Mouse (Mus musculus) spleen, postnatal 10 days (tissue): ENCODE results near the gene Mxd4.

Experiments used
- DNase-seq, 2 experiments: peaks; one replicate each; pipeline ENCODE4 v3.0.0; 2021 to 2022; ENCODE audit warnings: low spot score in 2 of 2

Gene Mxd4

GRCm38 (mm10) chr5:34170726-34171125 lies 16.8 kb downstream of the Mxd4 start:
- DNase-seq = no peak

- no peak for DNase-seq
Measured at GRCm38 (mm10) chr5:34169954-34170353, 17.6 kb downstream of the Mxd4 start.

GRCm38 (mm10) chr5:34168950-34169891 lies 18.3 kb downstream of the Mxd4 start, which contains the start of the genes Poln and Haus3:
Poln (minus strand) TSS chr5:34169448.
Haus3 (minus strand) TSS chr5:34169527.
- DNase-seq = peak; percentile 94 to 97

- no peak for DNase-seq
Measured at GRCm38 (mm10) chr5:34167857-34168256, 19.7 kb downstream of the Mxd4 start.

- no peak for DNase-seq
Measured at GRCm38 (mm10) chr5:34165793-34166192, 21.7 kb downstream of the Mxd4 start.

- no peak for DNase-seq
Measured at GRCm38 (mm10) chr5:34148476-34148875, 39.0 kb downstream of the Mxd4 start.

GRCm38 (mm10) chr5:34147554-34147953 lies 40.0 kb downstream of the Mxd4 start:
- DNase-seq = no peak

- peak in 1 of 2 experiments; percentile 28 for DNase-seq
Measured at GRCm38 (mm10) chr5:34139751-34140150, 47.8 kb downstream of the Mxd4 start.

- DNase-seq = no peak
Measured at GRCm38 (mm10) chr5:34132731-34133130, 54.8 kb downstream of the Mxd4 start.

- no peak for DNase-seq
Measured at GRCm38 (mm10) chr5:34124131-34124530, 63.4 kb downstream of the Mxd4 start.
